Mouse (Mus musculus): ENCODE measurements at regions not wholly inside any gene's neighbourhood (a gene's known extent, or its start where the extent isn't known, plus 50 kb on each side); places are given as distances from the start of the nearest gene placed in this dataset.

DNA sequence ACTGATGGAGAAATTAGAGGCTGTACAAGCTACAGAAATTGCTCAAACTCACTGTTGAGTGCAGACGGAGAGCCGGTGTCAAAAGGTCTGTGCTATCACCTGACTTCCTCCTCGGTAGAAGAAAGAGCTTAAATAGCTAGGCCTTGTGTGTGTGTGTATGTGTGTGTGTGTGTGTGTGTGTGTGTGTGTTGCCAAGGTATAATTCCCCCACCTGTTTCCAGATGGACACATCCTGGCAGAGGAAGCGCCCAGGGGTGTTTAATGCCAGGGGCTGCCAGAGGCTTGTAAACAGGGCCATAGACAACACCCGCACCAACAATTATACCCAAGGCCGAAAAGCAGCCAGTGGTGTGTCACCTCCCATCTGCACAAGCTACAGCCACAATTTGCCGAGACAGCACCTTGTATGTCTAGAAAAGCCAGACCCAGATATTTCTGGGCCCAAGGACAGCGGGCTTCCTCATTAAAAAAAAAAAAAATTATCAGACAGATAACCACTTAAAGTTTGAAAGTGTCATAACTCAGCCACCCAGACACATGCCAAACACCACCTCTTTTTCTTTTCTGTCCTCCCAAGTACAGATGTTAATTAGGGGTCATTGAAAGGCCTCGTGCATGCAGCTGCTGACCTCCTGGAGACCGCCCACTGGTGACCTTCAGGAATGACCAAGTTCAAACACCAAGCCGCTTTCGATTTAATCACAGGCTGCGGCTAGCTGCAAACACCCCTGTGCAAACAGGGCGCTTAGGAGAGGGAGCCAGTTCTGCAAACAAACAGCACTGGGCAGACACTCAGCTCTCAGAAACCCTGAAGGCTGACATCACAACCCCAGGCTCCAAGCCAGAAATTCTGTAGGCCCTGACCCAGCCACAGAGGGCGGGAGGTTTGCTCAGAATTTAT, 188.0 kb upstream of the Ubl3 start:
- peak; percentile 55 to 75 for DNase-seq

DNA sequence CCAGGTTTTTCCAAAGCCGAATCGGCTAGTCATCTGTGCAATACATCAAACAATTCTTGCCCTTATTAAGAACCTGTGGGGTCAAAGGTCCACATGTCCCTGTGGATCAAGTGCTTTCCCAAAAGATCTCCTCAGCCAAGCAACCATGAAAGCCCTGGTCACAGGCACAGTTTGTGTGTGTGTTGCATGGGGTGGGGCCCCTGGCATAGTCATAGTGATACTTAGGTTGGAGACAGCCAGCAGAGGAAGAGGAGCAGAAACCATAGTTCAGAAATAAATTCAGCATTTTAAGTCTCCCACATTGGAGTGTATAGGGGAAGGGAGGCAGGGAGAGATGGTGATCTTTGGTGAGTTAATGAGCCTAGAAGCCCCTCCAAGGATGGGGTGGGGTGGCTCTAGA, 187.1 kb upstream of the Ubl3 start:
- DNase-seq: peak in 1 of 2 experiments; percentile 6

DNA sequence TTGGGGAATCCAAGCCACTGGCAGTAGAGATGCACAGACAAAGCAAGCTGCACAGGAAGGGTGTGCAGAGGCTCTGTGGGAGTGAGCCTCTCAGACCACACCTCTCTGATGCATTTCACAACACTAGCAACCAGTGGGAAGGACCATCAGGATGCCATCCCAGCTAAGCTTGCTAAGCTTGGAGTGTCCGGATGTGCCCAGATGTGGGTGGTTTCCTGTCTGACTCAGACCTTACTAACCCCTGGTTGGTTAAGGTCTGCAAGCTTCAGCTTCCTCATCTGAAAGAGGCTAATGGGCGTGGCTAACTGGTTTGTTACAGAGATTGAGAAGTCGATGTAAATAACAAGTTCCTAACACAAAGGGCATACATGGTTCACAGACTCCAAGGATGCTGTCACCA, 186.6 kb upstream of the Ubl3 start:
- DNase-seq: peak in 1 of 2 experiments; percentile 24

DNA sequence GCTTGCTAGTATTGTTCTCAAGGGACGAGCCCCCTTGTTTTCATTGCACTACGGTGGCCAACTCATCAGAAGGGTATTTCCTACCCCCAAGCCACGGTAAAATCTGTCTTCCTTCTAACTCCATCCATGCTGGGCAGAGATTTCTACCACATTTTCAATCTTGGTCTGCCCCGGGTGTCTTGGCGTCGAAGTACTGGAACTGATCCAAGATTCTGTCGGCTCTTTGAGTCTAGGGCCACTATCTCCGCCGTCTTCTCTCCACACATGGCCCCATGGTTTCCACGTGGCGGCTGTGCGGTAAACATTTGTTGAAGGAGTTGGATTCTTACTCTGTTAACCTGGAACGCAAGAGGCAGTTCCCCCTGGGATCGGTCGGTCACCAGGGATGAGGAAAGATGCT, 177.0 kb upstream of the Ubl3 start:
- no peak for DNase-seq

DNA sequence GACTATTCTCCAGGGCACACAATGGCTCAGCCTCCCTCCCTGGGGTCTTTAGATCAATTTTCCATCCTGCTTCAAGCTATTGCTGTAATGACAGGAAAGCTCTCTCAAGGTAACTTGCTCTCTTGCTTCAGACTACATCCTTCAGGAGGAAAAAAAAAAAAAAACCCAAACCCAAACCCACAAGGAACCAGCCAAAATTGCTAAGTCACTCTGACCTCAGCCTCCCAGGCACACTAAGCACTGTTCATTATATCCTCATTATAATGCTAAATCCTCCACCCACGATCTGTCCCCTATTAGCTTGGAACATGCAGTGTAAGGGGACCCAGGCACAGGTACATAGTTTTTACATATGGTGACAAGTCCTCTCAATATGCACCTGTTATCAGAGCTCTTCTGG, 175.9 kb upstream of the Ubl3 start:
- no peak for DNase-seq

DNA sequence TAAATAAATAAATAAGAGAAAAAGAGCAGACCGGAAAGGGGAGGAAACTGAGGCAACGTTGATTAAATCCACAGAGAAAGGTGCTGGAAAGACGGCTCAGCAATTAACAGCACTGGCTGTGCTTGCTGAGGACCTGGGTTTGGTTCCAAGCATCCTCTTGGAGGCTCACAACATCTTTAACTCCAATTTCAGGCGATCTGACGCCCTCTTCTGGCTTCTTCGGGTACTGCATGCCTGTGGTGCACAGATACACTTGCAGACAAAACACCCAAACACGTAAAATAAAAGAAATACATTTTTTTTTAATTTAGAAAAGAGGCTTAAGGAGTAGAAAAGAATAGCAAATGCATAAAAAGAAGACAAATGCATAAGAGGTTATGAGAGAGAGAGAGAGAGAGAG, 173.9 kb upstream of the Ubl3 start:
- DNase-seq: no peak

DNA sequence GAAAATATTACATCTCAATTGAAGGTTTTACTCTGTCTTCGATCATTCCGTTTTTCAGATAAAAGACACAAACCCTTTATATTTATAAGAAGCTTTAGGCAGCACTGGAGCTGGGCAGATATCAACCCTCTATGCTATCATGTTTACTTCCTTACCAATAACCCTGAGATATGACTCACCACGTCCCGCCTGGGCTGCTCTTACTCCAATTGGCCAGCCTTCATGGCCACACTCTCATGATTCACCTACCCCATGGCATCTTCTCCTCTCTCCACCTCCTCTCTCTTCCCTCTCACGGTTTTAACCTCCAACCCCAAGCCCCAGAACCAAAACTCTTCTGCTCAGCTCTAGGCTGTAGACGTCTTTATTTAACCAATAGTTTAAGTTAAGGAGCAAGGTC, 171.9 kb upstream of the Ubl3 start:
- no peak for DNase-seq

DNA sequence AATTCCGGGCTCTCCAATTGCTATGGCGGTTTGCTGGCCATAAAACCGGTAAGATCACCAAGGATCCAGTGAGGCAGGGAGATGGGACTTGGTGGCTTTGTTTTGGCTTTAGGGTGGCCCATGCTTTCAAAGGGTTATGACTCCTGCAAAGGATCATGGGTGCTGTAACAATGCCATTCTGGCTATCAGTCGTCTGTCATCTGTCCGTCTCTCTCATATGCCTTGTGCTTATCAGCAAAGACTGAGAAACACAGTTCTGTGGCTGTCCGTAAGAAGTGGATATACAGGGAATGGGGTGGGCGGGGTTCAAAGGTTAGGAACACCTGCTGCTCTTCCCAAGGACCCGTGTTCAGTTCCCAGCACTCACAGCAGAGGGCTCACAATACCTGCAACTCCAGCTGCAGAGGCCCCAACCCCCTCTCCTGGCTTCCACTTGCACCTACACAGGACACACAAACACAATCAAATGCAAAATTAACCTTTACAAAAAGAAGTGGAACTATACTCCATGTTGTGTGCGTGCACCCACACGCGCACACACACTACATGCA, 171.2 kb upstream of the Ubl3 start:
- no peak for DNase-seq

DNA sequence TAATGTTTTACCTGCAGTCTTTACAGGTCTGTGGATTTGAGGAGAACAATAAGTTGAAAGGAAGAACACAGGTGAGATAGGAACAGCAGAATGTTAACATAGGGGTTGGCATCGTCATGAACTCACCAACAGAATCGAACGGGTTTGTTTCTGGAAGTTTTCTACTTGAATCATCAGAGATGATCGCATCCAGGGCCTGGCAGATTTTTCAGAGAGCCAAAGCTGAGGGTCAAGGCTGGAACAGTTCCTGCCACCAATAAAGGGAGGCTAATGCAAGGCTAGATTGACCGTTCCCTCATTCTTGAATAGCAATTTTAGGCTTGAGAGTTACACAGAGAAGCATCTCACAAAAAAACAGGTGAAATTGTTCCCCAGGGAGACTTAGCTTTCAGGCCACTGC, 168.0 kb upstream of the Ubl3 start:
- DNase-seq: no peak

DNA sequence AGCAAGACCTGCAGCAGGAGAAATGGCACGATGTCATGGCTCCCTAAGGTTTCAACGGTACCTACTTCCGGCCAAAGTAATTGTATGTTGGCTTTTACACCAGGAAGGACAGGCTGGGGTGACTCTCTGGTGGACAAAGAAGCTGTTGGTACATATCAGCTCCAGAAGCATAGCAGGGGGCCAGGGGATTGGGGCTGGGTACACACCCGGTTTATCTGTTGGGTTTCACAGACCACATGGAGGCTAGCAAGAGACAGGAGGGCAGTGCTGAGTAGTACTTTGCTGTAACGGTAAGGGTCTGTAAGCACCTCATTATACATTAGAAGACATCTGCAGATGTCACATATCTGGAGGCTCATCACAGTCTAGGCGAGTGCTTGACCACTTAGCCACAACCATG, 164.0 kb upstream of the Ubl3 start:
- no peak for DNase-seq

DNA sequence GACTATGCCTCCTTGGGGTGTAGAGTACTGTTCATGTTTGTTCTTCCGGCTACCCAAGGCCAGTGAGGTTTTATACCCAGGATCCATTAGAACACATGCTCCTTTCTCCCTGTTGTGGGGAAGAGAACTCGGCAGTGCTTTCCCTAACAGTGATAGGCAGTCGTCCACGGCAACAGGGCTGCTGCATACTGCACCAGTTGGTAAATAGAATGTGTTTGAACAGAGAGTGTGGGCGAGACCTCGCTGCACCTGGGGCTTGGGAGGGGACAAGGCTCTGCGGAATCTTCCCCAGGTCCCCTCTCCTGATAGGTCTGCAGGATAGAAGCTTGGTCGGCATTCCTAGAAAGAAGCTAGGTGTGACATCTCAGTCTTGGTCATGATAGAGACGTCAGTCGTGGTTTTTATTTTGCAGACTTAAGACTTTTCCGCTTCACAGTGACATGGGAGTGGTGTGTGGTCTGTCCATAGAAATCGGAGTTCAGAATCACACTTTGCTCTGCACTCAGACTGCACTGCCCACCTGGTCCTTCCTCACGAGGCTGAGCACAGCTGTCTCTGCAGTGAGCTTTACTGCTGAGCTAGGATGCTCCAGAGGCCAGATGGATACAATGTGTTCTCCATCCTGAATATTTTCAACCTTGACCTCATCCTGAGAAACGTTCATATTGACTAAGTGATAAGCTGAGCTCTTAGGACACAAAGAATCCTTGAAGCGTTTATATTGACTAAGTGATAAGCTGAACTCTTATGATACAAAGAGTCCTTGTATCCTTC, 162.8 kb upstream of the Ubl3 start:
- DNase-seq: no peak

DNA sequence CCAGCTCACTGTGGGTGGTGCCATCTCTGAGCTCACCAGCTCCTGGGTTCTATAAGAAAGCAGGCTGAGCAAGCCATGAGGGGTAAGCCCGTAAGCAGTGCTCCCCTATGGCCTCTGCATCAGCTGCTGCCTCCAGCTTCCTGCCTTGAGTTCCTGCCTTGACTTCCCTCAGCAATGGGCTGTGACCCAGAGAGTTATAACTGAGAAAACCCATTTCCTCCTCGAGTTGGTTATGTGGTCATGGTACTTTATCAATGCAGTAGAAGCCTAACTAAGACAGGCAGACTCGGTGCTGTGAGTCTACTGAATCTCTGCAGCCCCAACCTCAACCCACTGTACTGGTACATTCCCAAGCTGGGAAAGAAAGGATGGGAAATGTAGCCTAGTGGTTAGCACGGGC, 162.2 kb upstream of the Ubl3 start:
- no peak for DNase-seq

DNA sequence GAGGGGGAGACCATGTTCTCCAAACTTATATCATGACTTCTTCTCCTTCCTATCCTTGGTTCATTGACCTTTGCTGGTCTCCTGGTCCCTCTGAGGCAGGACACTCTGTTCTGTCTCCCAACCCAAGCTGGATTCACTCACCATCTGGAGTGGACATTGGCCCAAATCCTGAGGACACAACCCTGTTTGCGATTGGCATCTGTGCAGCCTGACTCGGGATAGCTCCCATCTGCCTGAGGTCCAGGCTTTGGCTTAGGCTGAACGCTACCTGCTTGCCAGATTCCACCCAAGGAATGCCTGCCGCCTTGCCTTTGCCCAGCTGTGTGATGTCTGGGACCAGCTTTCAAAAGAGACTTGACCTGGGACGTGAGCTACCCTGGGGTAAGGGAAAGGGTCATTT, 161.2 kb upstream of the Ubl3 start:
- no peak for DNase-seq

DNA sequence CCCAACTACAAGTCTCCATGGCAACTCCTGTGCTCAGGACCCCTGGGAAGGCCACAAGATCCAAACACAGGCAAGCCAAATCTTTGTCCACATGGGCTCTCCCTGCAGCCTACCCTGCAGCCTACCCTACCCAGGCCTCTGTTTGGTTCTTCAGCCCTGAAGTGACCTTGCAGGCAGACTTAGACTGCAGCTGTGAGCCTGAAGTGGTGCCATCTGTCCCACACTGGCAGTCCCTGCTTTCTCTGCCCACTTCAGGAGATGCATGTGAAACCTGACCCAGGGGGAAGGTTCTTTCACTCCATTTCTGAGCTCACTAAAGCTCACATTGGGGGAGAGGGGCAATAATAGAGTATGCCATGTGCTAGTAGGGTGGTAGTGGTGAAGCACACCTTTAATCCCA, 160.4 kb upstream of the Ubl3 start:
- DNase-seq: no peak

DNA sequence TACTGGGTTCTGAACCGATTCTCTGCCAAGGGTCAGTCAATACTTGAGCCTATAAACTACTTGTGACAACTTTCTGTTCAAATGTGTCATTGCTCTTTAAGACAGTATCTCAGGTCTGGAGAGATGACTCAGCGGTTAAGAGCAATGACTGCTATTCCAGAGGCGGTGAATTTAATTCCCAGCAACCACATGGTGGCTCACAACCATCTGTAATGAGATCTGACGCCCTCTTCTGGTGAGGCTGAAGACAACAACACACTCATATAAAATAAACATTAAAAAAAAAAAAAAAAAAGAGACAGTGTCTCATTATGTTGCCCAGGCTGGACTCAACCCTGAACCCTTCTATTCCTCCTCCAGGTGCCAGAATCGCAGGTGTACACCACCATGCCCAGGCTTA, 159.0 kb upstream of the Ubl3 start:
- no peak for DNase-seq

DNA sequence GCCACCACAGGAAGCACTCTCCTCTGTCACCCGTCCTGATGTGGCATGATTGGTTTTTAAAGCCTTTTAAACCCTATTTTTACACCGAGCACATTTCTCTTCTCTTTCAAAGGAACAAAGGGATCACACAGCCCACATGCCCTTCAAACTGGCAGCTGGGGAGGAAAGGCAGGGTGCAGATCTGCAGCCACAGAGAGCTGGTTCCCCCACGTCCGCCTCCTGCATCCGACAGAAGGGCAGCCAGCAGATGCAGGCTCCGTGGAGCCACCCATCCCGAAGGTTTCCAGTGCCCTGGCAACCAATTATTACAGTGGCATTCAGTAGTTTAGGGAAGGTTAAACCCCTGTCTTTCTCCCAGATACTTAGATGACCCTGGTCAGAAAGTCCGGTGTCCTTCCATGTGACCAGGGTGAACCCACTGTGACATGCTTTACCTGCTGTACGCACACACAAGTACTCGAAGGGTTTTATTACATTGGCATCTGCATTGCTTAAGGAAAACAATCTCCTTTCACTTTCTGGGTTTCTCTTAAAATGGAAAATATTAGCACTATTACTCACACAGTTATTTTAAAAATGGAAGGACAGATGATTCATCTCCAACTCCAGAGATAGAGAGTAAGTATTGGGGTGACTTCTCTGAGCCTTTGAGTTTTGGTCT, 156.7 kb upstream of the Ubl3 start:
- no peak for DNase-seq

DNA sequence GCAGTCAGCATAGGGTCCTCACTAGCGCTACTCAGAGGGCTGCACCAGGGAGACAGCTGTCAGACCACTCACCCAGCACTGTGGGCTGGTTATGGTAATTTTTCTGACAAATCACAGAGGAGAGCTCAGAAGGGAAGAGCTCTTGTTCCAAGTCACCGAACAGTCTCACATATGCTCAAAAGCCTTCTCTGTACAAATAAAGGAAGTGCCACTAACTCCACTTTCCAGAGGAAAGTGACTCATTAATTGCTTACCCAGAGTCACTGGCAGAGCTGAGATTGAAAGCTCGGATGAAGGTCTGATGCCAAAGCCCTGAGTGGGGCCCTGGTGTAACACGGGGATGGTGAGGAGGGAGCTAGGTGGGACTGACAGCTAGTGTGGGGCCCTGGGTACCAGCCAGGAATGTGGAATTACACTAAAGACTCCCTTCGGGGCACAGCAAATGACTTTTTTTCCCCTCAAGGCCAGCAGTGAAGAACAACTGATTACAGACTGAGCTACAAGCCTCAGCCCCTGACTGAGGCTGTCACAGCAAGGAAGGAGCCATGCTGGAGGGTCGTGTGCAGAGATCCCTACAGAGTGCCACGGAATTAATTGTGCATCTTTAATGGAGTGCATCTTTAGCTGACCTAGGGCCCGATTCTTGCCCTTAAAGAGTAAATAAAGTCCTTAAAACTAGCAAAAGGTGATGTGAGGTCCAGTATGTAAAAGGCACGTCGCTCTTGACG, 155.6 kb upstream of the Ubl3 start:
- DNase-seq: no peak

DNA sequence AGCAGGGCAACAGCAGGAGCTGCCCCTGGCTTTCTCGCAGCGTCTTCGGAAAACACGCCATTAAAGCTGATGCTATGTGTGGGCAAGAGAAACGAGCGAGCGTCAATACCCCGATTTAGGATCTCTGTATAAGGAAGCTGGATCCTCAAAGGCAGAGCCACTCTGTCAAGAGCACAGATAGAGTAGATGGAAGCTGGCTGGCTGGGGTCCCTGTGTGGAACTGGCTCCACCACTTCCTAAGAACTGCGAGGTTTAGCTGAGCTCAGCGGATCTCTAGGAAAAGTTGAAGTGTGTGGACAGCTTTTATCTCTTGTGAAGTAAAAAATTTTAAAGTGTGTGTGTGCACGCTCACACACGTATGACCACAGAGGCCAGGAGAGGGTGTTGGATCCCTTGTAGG, 154.7 kb upstream of the Ubl3 start:
- DNase-seq: no peak

DNA sequence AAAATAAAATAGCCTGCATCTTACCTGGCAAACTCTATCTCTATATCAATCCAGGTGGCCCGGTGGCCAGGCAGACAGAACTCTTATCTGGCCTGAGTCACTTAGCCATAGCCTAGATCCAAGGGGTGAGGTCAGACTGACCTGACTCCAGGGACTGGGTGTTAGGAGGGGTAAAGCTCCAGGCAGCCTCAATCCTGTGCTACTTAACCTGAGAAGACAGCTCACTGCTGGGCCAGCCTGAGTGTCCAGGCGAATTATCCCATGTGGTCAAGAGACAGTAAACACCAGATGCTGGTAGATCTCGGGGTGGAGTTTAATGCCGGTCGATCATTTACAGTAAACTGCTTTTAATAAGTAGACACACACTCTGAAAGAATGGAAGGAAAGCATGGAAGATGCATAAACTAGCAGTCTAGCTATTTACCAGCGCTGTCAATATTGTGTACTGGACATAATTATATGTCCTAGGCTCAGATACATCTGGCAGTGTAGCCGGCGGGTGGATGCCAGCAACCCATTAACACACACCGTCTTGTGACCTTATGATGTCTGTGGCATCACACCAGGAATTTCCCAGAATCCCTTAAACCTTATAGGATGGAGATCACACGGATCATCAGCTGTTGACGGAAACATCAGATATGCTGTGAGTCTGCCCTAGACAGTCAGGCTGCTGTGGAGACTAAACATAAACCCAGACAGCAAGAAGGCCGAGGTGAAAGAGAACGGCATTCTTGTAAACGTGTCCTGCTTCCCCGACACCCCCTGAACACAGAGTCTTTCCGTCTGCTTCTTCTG, 153.9 kb upstream of the Ubl3 start:
- no peak for DNase-seq

DNA sequence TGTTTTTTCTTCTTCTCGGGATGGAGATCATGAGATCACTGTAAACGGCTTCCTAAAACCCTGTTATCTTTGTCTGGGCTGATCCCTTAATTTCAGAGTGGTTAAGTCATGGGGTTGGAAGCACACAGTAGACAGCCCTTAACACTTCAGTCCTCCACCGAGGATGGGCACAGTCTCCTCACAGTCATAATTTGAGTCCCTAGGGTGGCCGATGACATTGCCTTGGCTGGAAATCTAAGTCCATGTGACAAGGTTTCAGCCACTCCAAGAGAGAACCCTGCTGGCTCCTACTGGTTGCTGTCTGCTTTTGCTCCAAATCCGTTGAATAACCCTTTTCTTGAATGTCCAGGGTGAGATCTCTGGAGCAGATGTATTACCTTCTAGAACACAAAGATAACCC, 152.2 kb upstream of the Ubl3 start:
- DNase-seq: no peak

DNA sequence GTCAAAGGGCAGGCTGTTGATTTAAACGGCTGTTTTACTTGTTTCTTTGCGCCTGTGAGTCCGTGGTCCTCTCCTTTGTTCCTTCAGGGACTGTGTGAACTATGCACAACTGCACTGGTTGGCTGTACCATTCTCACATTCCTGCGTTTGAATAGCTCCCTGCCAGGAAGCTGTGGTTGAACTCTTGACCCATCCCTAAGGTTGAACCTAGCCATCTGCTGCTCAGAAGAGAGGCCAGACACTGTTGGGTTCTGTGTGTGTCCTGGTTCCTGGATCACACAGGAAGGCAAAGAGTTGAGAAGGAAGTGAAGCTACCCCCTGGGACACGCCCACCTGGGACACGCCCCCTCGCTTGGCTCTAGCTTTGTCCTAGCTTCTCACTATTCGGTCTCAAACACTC, 149.3 kb upstream of the Ubl3 start:
- no peak for DNase-seq

DNA sequence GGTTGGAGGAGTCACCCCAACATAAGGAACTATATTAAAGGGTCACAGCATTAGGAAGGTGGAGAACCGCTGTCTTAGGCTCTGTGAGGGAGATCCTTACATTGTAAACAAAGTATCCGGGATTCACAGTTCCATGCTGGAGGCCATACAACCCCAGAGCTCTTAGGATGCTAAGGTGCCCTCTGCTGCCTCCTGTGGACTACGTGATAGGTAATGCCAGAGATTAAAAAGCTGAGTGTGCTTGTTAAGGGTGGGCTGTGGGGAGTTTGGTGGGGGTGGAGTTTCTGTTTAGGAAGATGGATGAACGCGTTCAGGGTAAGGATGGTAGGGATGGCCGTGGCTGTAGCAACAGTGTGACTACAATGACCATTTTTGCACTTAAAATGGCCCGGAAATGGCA, 148.4 kb upstream of the Ubl3 start:
- no peak for DNase-seq

All from kidney, postnatal 25 days (tissue).